Mouse (Mus musculus) yolk sac, embryonic 10.5 days (tissue): ENCODE results near the gene Kank1.
"Not testable (repeated sequence)": the region's sequence is repeated elsewhere in the genome, so short reads cannot be mapped to it uniquely, and the experiment has no call there.

ENCODE experiments used
- DNase-seq: peaks from one replicate; pipeline ENCODE4 v3.0.0-alpha.2; 2017; ENCODE audit warnings: low spot score

The Kank1 gene

GRCm38 (mm10) chr19:25439807-25440206, 203.0 kb downstream of the Kank1 start:
- no peak for DNase-seq

GRCm38 (mm10) chr19:25440736-25441135, 204.0 kb downstream of the Kank1 start:
- no peak for DNase-seq

GRCm38 (mm10) chr19:25445054-25445453, 208.3 kb downstream of the Kank1 start:
- peak; percentile 57 for DNase-seq

GRCm38 (mm10) chr19:25445842-25446241, 209.1 kb downstream of the Kank1 start:
- no peak for DNase-seq

GRCm38 (mm10) chr19:25446683-25447082, 209.9 kb downstream of the Kank1 start:
- no peak for DNase-seq

GRCm38 (mm10) chr19:25447373-25447772, 210.6 kb downstream of the Kank1 start:
- no peak for DNase-seq

GRCm38 (mm10) chr19:25450869-25451629, 214.3 kb downstream of the Kank1 start:
- DNase-seq, result peak; percentile 63

- no peak for DNase-seq
Observed at GRCm38 (mm10) chr19:25453146-25453545, 216.4 kb downstream of the Kank1 start.

- DNase-seq, result no peak
Observed at GRCm38 (mm10) chr19:25460760-25461159, 224.0 kb downstream of the Kank1 start.

- no peak for DNase-seq
Observed at GRCm38 (mm10) chr19:25461553-25462320, 225.0 kb downstream of the Kank1 start.

GRCm38 (mm10) chr19:25475806-25476205, 239.0 kb downstream of the Kank1 start:
- DNase-seq, result not testable (repeated sequence)

GRCm38 (mm10) chr19:25479152-25479669, 242.4 kb downstream of the Kank1 start:
- DNase-seq, result no peak

- no peak for DNase-seq
Observed at GRCm38 (mm10) chr19:25480820-25481219, 244.0 kb downstream of the Kank1 start.
